Mouse (Mus musculus): Measurements from ENCODE around the gene RPS10-NUDT3. TPM values are rescaled to one million over a fixed set of nuclear protein-coding genes. Genes with fewer than 3 reads are reported as not detected.

Gene RPS10-NUDT3
- total and polyA plus RNA-seq, 2 experiments, result not detected

GRCm38 (mm10) chr17:27555512-27556172, 79.4 kb downstream of the RPS10-NUDT3 start:
- H3K79me2 ChIP-seq (ENCODE audit: control insufficient read depth, insufficient read depth, low read length), result 0 out of 2 replicates have a peak, but pooled peaks cover 6% of the 10 kb centered on the region
- H3K4me1 ChIP-seq (ENCODE audit: control insufficient read depth, insufficient read depth, low read length), result peaks cover 5% of the 10 kb centered on the region

GRCm38 (mm10) chr17:27555075-27555511, 79.9 kb downstream of the RPS10-NUDT3 start:
- TF ChIP-seq CTCF (IDR thresholded peaks at IDR 0.05; ENCODE audit: low read depth, low read length) (no peak), POLR2A (IDR thresholded peaks at IDR 0.05; ENCODE audit: extremely low read depth, insufficient read depth, low read length) (no peak)
- Histone ChIP-seq H3K4me1 (ENCODE audit: control insufficient read depth, insufficient read depth, low read length) (peaks cover 5% of the 10 kb centered on the region), H3K27ac (replicated peaks; ENCODE audit: insufficient read depth, low read depth, low read length) (no peak overlapping the region), H3K27me3 (ENCODE audit: control insufficient read depth, insufficient read depth, low read length) (no peaks in the 10 kb centered on the region), H3K9ac (ENCODE audit: low read depth, low read length) (peak overlapping the region; percentile 65), H3K4me3 (ENCODE audit: insufficient read depth, low read depth, low read length) (peak overlapping the region; percentile 17; the same call in 1 of the 2 replicates), H3K79me2 (ENCODE audit: control insufficient read depth, insufficient read depth, low read length) (0 out of 2 replicates have a peak, but pooled peaks cover 6% of the 10 kb centered on the region), H3K36me3 (ENCODE audit: control insufficient read depth, insufficient read depth, low read length) (no peaks in the 10 kb centered on the region)
- DNase-seq (ENCODE audit: extremely low read depth, low read depth, low spot score), result no peak
- WGBS, result 26% methylated on average over 28 of the region's 39 CpGs

More at GRCm38 (mm10) chr17:27555512-27556172, 79.4 kb downstream of the RPS10-NUDT3 start:
- TF ChIP-seq CTCF (IDR thresholded peaks at IDR 0.05; ENCODE audit: low read depth, low read length) (no peak), POLR2A (IDR thresholded peaks at IDR 0.05; ENCODE audit: extremely low read depth, insufficient read depth, low read length) (no peak)
- 1% methylated on average over 45 of the region's 55 CpGs for WGBS
- Histone ChIP-seq H3K4me3 (ENCODE audit: insufficient read depth, low read depth, low read length) (peak overlapping the region; percentile 59; the same call in 1 of the 2 replicates), H3K9ac (ENCODE audit: low read depth, low read length) (peak overlapping the region; percentile 89), H3K36me3 (ENCODE audit: control insufficient read depth, insufficient read depth, low read length) (no peaks in the 10 kb centered on the region), H3K27ac (replicated peaks; ENCODE audit: insufficient read depth, low read depth, low read length) (peak overlapping the region; percentile 95), H3K27me3 (ENCODE audit: control insufficient read depth, insufficient read depth, low read length) (no peaks in the 10 kb centered on the region)
- peak; percentile 86 for DNase-seq (ENCODE audit: extremely low read depth, low read depth, low spot score)

GRCm38 (mm10) chr17:27554062-27554960, 80.7 kb downstream of the RPS10-NUDT3 start:
- H3K79me2 ChIP-seq (ENCODE audit: control insufficient read depth, insufficient read depth, low read length), result 0 out of 2 replicates have a peak, but pooled peaks cover 6% of the 10 kb centered on the region
- DNase-seq (ENCODE audit: extremely low read depth, low read depth, low spot score), result peak; percentile 24
- no peak overlapping the region for H3K27ac ChIP-seq (replicated peaks; ENCODE audit: insufficient read depth, low read depth, low read length)
- peaks cover 5% of the 10 kb centered on the region for H3K4me1 ChIP-seq (ENCODE audit: control insufficient read depth, insufficient read depth, low read length)
- no peak overlapping the region for H3K4me3 ChIP-seq (ENCODE audit: insufficient read depth, low read depth, low read length)
- TF ChIP-seq POLR2A (IDR thresholded peaks at IDR 0.05; ENCODE audit: extremely low read depth, insufficient read depth, low read length) (no peak), CTCF (IDR thresholded peaks at IDR 0.05; ENCODE audit: low read depth, low read length) (no peak)
- 85% methylated on average over 20 of the region's 20 CpGs for WGBS
- H3K36me3 ChIP-seq (ENCODE audit: control insufficient read depth, insufficient read depth, low read length), result no peaks in the 10 kb centered on the region
- no peaks in the 10 kb centered on the region for H3K27me3 ChIP-seq (ENCODE audit: control insufficient read depth, insufficient read depth, low read length)
- H3K9ac ChIP-seq (ENCODE audit: low read depth, low read length), result no peak overlapping the region

- H3K4me3 ChIP-seq (ENCODE audit: insufficient read depth, low read depth, low read length), result no peak overlapping the region
- 0 out of 2 replicates have a peak, but pooled peaks cover 4% of the 10 kb centered on the region for H3K79me2 ChIP-seq (ENCODE audit: control insufficient read depth, insufficient read depth, low read length)
- no peaks in the 10 kb centered on the region for H3K27me3 ChIP-seq (ENCODE audit: control insufficient read depth, insufficient read depth, low read length)
- no peak overlapping the region for H3K9ac ChIP-seq (ENCODE audit: low read depth, low read length)
- H3K4me1 ChIP-seq (ENCODE audit: control insufficient read depth, insufficient read depth, low read length), result peaks cover 9% of the 10 kb centered on the region
- TF ChIP-seq POLR2A (IDR thresholded peaks at IDR 0.05; ENCODE audit: extremely low read depth, insufficient read depth, low read length), result no peak
- no peak for TF ChIP-seq CTCF (IDR thresholded peaks at IDR 0.05; ENCODE audit: low read depth, low read length)
- peak; percentile 97 for DNase-seq (ENCODE audit: extremely low read depth, low read depth, low spot score)
- H3K36me3 ChIP-seq (ENCODE audit: control insufficient read depth, insufficient read depth, low read length), result no peaks in the 10 kb centered on the region
- WGBS, result 24% methylated on average over 23 of the region's 23 CpGs
- H3K27ac ChIP-seq (replicated peaks; ENCODE audit: insufficient read depth, low read depth, low read length), result peak overlapping the region; percentile 14
Measured at GRCm38 (mm10) chr17:27552215-27553201, 82.5 kb downstream of the RPS10-NUDT3 start.

GRCm38 (mm10) chr17:27551393-27551940, 83.6 kb downstream of the RPS10-NUDT3 start:
- Histone ChIP-seq H3K9ac (ENCODE audit: low read depth, low read length) (no peak overlapping the region), H3K27ac (replicated peaks; ENCODE audit: insufficient read depth, low read depth, low read length) (no peak overlapping the region), H3K36me3 (ENCODE audit: control insufficient read depth, insufficient read depth, low read length) (no peaks in the 10 kb centered on the region), H3K79me2 (ENCODE audit: control insufficient read depth, insufficient read depth, low read length) (no peaks in the 10 kb centered on the region), H3K4me3 (ENCODE audit: insufficient read depth, low read depth, low read length) (no peak overlapping the region), H3K4me1 (ENCODE audit: control insufficient read depth, insufficient read depth, low read length) (peaks cover 10% of the 10 kb centered on the region), H3K27me3 (ENCODE audit: control insufficient read depth, insufficient read depth, low read length) (no peaks in the 10 kb centered on the region)
- TF ChIP-seq CTCF (IDR thresholded peaks at IDR 0.05; ENCODE audit: low read depth, low read length), result no peak
- TF ChIP-seq POLR2A (IDR thresholded peaks at IDR 0.05; ENCODE audit: extremely low read depth, insufficient read depth, low read length), result no peak
- whole genome bisulfite sequencing, result 90% methylated on average over 10 of the region's 10 CpGs
- no peak for DNase-seq (ENCODE audit: extremely low read depth, low read depth, low spot score)
